Mouse (Mus musculus) MEL (cell line): ENCODE measurements around the gene Calcrl.

Source experiments
- CTCF ChIP-seq, 3 experiments: IDR thresholded peaks in 2 of 3; conservative IDR thresholded peaks in 1 of 3; 2 replicates each; pipeline ENCODE4 v1.5.1; 2011 to 2012; ENCODE audit warnings: low read length in 3 of 3, low read depth in 2 of 3, mild to moderate bottlenecking in 2 of 3, improper control_type of control experiment in 1 of 3, inconsistent platforms in 1 of 3, mixed read lengths in 1 of 3, moderate library complexity in 1 of 3; ENCODE audit not compliant: control insufficient read depth in 1 of 3, insufficient read depth in 1 of 3, poor library complexity in 1 of 3, severe bottlenecking in 1 of 3
- EP300 ChIP-seq, 2 experiments: IDR thresholded peaks; 2 replicates each; pipeline ENCODE4 v1.6.1; 2011; ENCODE audit warnings: improper control_type of control experiment in 2 of 2, low read length in 2 of 2, low read depth in 1 of 2, mild to moderate bottlenecking in 1 of 2
- MAFK ChIP-seq: IDR thresholded peaks from 2 replicates; pipeline ENCODE4 v1.6.1; 2011; ENCODE audit warnings: low read depth, mild to moderate bottlenecking, low read length, improper control_type of control experiment, borderline replicate concordance
- POLR2A ChIP-seq, 2 experiments: IDR thresholded peaks; 2 replicates each; pipeline ENCODE4 v1.6.1; 2011 to 2012; ENCODE audit warnings: low read length in 2 of 2, mild to moderate bottlenecking in 2 of 2, control low read depth in 1 of 2, improper control_type of control experiment in 1 of 2, low read depth in 1 of 2, moderate library complexity in 1 of 2; ENCODE audit not compliant: control insufficient read depth in 1 of 2, insufficient read depth in 1 of 2, poor library complexity in 1 of 2
- SMC3 ChIP-seq: IDR thresholded peaks from 2 replicates; pipeline ENCODE4 v1.6.1; 2011; ENCODE audit warnings: low read depth, low read length, improper control_type of control experiment
- TBP ChIP-seq: IDR thresholded peaks from 2 replicates; pipeline ENCODE4 v1.8.0; 2011; ENCODE audit warnings: low read depth, low read length, improper control_type of control experiment
- USF2 ChIP-seq, 2 experiments: IDR thresholded peaks; 2 replicates each; pipeline ENCODE4 v1.6.1; 2011 to 2012; ENCODE audit warnings: improper control_type of control experiment in 2 of 2, low read length in 2 of 2, borderline replicate concordance in 1 of 2, inconsistent platforms in 1 of 2, low read depth in 1 of 2, mild to moderate bottlenecking in 1 of 2; ENCODE audit not compliant: insufficient read depth in 1 of 2
- ZMIZ1 ChIP-seq: IDR thresholded peaks from 2 replicates; pipeline ENCODE4 v1.6.1; 2012; ENCODE audit warnings: low read depth, mild to moderate bottlenecking, inconsistent platforms, low read length, improper control_type of control experiment, moderate library complexity

DNA sequence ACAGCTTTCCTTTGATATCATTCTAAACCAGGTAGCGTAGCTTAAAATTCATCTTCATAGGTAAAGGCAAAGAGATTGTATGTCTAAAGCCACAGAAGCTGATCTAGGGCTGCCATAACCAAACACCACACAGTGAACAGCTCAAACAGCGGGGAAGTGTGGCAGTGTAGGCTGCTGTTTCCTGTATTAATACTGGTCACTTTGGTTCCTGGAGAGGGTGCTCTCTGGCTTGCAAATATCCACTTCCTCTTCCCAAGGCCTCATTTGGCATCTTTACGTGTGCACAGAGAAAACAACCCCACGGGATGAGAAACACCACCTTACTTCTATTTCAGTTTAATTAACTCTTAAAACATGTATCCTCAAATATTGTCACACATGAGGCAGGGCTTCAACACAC, 42.2 kb upstream of the Calcrl start:
- no peak for TF ChIP-seq POLR2A (IDR thresholded peaks at IDR 0.05; ENCODE audit: control insufficient read depth in 1 of 2, insufficient read depth in 1 of 2, low read depth in 1 of 2, low read length in 2 of 2, poor library complexity in 1 of 2)
- TF ChIP-seq TBP, result no peak
- no peak for TF ChIP-seq ZMIZ1
- TF ChIP-seq MAFK, result no peak
- no peak for TF ChIP-seq SMC3
- TF ChIP-seq USF2 (IDR thresholded peaks at IDR 0.05; ENCODE audit: borderline replicate concordance in 1 of 2, insufficient read depth in 1 of 2, low read depth in 1 of 2, low read length in 2 of 2), result no peak
- TF ChIP-seq CTCF (IDR thresholded peaks at IDR 0.05 in 2 of 3, conservative IDR thresholded peaks at IDR 0.05 in 1 of 3; ENCODE audit: control insufficient read depth in 1 of 3, insufficient read depth in 1 of 3, low read depth in 2 of 3, low read length in 3 of 3, poor library complexity in 1 of 3, severe bottlenecking in 1 of 3), result no peak
- TF ChIP-seq EP300 (IDR thresholded peaks at IDR 0.05; ENCODE audit: low read depth in 1 of 2, low read length in 2 of 2), result no peak
